ENCODE assay signal across 7 mouse cellular contexts in the genomic region with DNA sequence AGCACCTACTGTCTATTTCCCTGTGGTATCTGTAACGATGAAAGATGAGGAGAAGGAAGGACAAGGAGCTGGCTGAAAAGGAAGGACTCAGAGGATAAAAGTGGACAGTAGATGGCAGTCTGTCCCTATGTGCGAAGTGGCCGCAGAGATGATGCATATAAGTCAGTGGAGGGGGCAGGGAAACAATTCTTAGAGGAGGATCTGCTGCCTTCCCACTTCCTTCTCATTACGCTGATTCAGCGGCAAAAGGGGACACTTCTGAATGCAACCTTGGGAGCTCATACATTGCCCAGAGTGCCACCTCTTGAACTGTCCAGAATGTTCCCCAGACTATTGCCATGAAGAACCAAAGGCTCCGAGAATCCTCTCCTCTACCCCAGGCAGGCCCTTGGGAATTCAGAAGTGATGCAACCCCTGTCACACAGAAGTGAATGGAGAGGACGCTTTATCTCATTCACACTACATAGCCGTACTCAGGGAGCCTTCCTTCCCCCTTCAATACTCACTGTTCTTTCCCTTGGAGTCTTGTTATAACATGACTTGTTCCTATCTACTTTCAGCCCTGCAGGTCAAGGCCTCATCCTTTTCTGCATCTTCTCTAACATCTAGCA. TPM values are rescaled to one million over a fixed set of nuclear protein-coding genes. Genes with fewer than 3 reads are reported as not detected.
A peak's percentile ranks its signal among the peaks of the same experiment; 100 is the strongest.
DNase-seq lines count a peak whose midpoint lies in the region; ATAC-seq lines count a peak whose summit lies in the region.

No protein-coding gene starts in this region.

- no peak overlapping the region for H3K27ac ChIP-seq in midbrain, embryonic 11.5 days (ENCODE audit: low read depth, low read length)
- no peak overlapping the region for H3K27ac ChIP-seq in midbrain, embryonic 10.5 days (replicated peaks)
- no peak overlapping the region for H3K27ac ChIP-seq in hindbrain, embryonic 16.5 days (ENCODE audit: low read depth, low read length)
- no peak overlapping the region for H3K27ac ChIP-seq in neural tube, embryonic 14.5 days (ENCODE audit: low read depth, low read length)

- DNase-seq in midbrain, embryonic 11.5 days (ENCODE audit: low spot score, missing footprints): no peak
- no peak for DNase-seq in midbrain, embryonic 10.5 days (ENCODE audit: low spot score)
- DNase-seq in cerebellum, postnatal 36 days: peak; percentile 51 to 72
- DNase-seq in thymus, postnatal 14 days: no peak
- no peak for DNase-seq in left cerebral cortex, adult 11 months (ENCODE audit: low spot score)

- H3K9ac ChIP-seq in midbrain, embryonic 11.5 days (ENCODE audit: low read length): no peak overlapping the region
- H3K9ac ChIP-seq in hindbrain, embryonic 16.5 days (ENCODE audit: low read depth, low read length): no peak overlapping the region
- no peak overlapping the region for H3K9ac ChIP-seq in neural tube, embryonic 14.5 days (replicated peaks; ENCODE audit: low read depth, low read length)

- H3K27me3 ChIP-seq in midbrain, embryonic 11.5 days (ENCODE audit: control insufficient read depth, insufficient read depth, low read length): no peaks in the 10 kb centered on the region
- H3K27me3 ChIP-seq in midbrain, embryonic 10.5 days (ENCODE audit: low read depth, poor library complexity, severe bottlenecking): peaks cover 6% of the 10 kb centered on the region; the same call in 1 of the 2 replicates
- no peaks in the 10 kb centered on the region for H3K27me3 ChIP-seq in hindbrain, embryonic 16.5 days (replicated peaks; ENCODE audit: control insufficient read depth, insufficient read depth, low read length)
- H3K27me3 ChIP-seq in neural tube, embryonic 14.5 days (ENCODE audit: control insufficient read depth, insufficient read depth, low read length): no peaks in the 10 kb centered on the region

- 0 out of 2 replicates have a peak, but pooled peaks have one; percentile 19 for ATAC-seq in midbrain, embryonic 11.5 days (ENCODE audit: low FRiP score)
- peak; percentile 76 for ATAC-seq in hindbrain, embryonic 16.5 days
- 0 out of 2 replicates have a peak, but pooled peaks have one; percentile 44 for ATAC-seq in neural tube, embryonic 14.5 days (ENCODE audit: low read depth)

- H3K9me3 ChIP-seq in midbrain, embryonic 11.5 days (ENCODE audit: control insufficient read depth, low read length): no peaks in the 10 kb centered on the region
- no peaks in the 10 kb centered on the region for H3K9me3 ChIP-seq in midbrain, embryonic 10.5 days (replicated peaks)
- peaks cover 4% of the 10 kb centered on the region for H3K9me3 ChIP-seq in hindbrain, embryonic 16.5 days (ENCODE audit: control insufficient read depth, low read length)
- peaks cover 6% of the 10 kb centered on the region; the same call in 1 of the 2 replicates for H3K9me3 ChIP-seq in neural tube, embryonic 14.5 days (ENCODE audit: control insufficient read depth, low read length)

- no peaks in the 10 kb centered on the region for H3K36me3 ChIP-seq in midbrain, embryonic 11.5 days (ENCODE audit: control insufficient read depth, insufficient read depth, low read length)
- H3K36me3 ChIP-seq in midbrain, embryonic 10.5 days: no peaks in the 10 kb centered on the region
- no peaks in the 10 kb centered on the region for H3K36me3 ChIP-seq in hindbrain, embryonic 16.5 days (ENCODE audit: control insufficient read depth, insufficient read depth, low read length)
- H3K36me3 ChIP-seq in neural tube, embryonic 14.5 days (ENCODE audit: control insufficient read depth, insufficient read depth, low read length): no peaks in the 10 kb centered on the region

- H3K4me3 ChIP-seq in midbrain, embryonic 11.5 days (ENCODE audit: low read depth, low read length): no peak overlapping the region
- no peak overlapping the region for H3K4me3 ChIP-seq in midbrain, embryonic 10.5 days
- no peak overlapping the region for H3K4me3 ChIP-seq in hindbrain, embryonic 16.5 days (ENCODE audit: low read length)
- no peak overlapping the region for H3K4me3 ChIP-seq in neural tube, embryonic 14.5 days (ENCODE audit: low read depth, low read length)

- no peaks in the 10 kb centered on the region for H3K4me1 ChIP-seq in midbrain, embryonic 11.5 days (ENCODE audit: control insufficient read depth, insufficient read depth, low read length)
- H3K4me1 ChIP-seq in midbrain, embryonic 10.5 days: 0 out of 2 replicates have a peak, but pooled peaks cover 2% of the 10 kb centered on the region
- H3K4me1 ChIP-seq in hindbrain, embryonic 16.5 days (ENCODE audit: control insufficient read depth, insufficient read depth, low read depth, low read length): no peaks in the 10 kb centered on the region
- H3K4me1 ChIP-seq in neural tube, embryonic 14.5 days (ENCODE audit: control insufficient read depth, insufficient read depth, low read length): no peaks in the 10 kb centered on the region

- WGBS in midbrain, embryonic 11.5 days: 46% methylated on average over 8 of the region's 8 CpGs
- WGBS in midbrain, embryonic 10.5 days: 48% methylated on average over 8 of the region's 8 CpGs
- 43% methylated on average over 8 of the region's 8 CpGs for WGBS in hindbrain, embryonic 16.5 days
- 39% methylated on average over 8 of the region's 8 CpGs for WGBS in neural tube, embryonic 14.5 days

- no peak overlapping the region for H3K4me2 ChIP-seq in midbrain, embryonic 11.5 days
- no peak overlapping the region for H3K4me2 ChIP-seq in hindbrain, embryonic 16.5 days (ENCODE audit: low read length)
- no peak overlapping the region for H3K4me2 ChIP-seq in neural tube, embryonic 14.5 days (ENCODE audit: low read depth, low read length)

RNA-seq across cellular contexts. Expression of a gene that starts 12.2 kb away (rescaled TPM):
- polyA plus RNA-seq in midbrain, embryonic 11.5 days (2014; fragmentation: Nextera tagmentation; extraction: Ambion mirVana): 4.0 and 4.2 TPM in 2 replicates
- 4.6 and 5.3 TPM in 2 replicates for polyA plus RNA-seq in midbrain, embryonic 10.5 days (2016; fragmentation: Nextera tagmentation; extraction: Ambion mirVana)
- polyA plus RNA-seq in hindbrain, embryonic 16.5 days (2015; fragmentation: Nextera tagmentation; extraction: Ambion mirVana): 5.2 and 5.5 TPM in 2 replicates
- 6.4 and 7.5 TPM in 2 replicates for polyA plus RNA-seq in neural tube, embryonic 14.5 days (2014; fragmentation: Nextera tagmentation; extraction: Ambion mirVana)

Comparison
In these comparisons a context has a peak if more than half of its experiments do, and no peak if none do; other contexts are left out.
1. ATAC-seq: peak in every context shown above with its lines; median percentile 76 in hindbrain, embryonic 16.5 days; 44 in neural tube, embryonic 14.5 days; 19 in midbrain, embryonic 11.5 days.
2. DNase-seq: peak in cerebellum, postnatal 36 days (2 of 2); none in midbrain, embryonic 11.5 days (single experiment), midbrain, embryonic 10.5 days (single experiment), thymus, postnatal 14 days (single experiment) and left cerebral cortex, adult 11 months (single experiment).